Comparison of ENCODE assay signal across 10 mouse cellular contexts in genomic region chr15:100091818-100092217, GRCm38 (mm10). TPM values are rescaled to one million over a fixed set of nuclear protein-coding genes. Genes with fewer than 3 reads are reported as not detected.
DNase-seq lines count a peak whose midpoint lies in the region; ATAC-seq lines count a peak whose summit lies in the region.
"Had no signal": no experiment of that assay in that cellular context is flagged by ENCODE, and none has a peak within 500 bp of the region (broad histone marks: within the 10 kb centered on the region; RNA-seq: fewer than 3 reads in every experiment).

No protein-coding gene starts in this region.

- no peaks in the 10 kb centered on the region for H3K9me3 ChIP-seq in liver, embryonic 12.5 days (replicated peaks)
- no peaks in the 10 kb centered on the region for H3K9me3 ChIP-seq in liver, embryonic 11.5 days (ENCODE audit: control insufficient read depth, low read length)
- H3K9me3 ChIP-seq in limb, embryonic 10.5 days (replicated peaks) = no peaks in the 10 kb centered on the region
- no peaks in the 10 kb centered on the region for H3K9me3 ChIP-seq in neural tube, embryonic 15.5 days (replicated peaks)

- 61% methylated on average over 8 of the region's 8 CpGs for WGBS in liver, embryonic 12.5 days (ENCODE audit: insufficient replicate concordance)
- WGBS in liver, embryonic 11.5 days = 57% methylated on average over 8 of the region's 8 CpGs
- 73% methylated on average over 8 of the region's 8 CpGs for WGBS in limb, embryonic 10.5 days
- 56% methylated on average over 8 of the region's 8 CpGs for WGBS in neural tube, embryonic 15.5 days

- ATAC-seq in liver, embryonic 12.5 days = no peak
- no peak for ATAC-seq in liver, embryonic 11.5 days (replicated peaks; ENCODE audit: low FRiP score)
- no peak; the same call in 1 of the 2 replicates for ATAC-seq in neural tube, embryonic 15.5 days (ENCODE audit: low FRiP score)
- ATAC-seq: activated CD4-positive, CD25-positive, alpha-beta regulatory T cell, adult 4 months had no signal

- H3K9ac ChIP-seq in liver, embryonic 12.5 days = no peak overlapping the region
- H3K9ac ChIP-seq in liver, embryonic 11.5 days (ENCODE audit: low read depth, low read length) = no peak overlapping the region
- H3K9ac ChIP-seq in neural tube, embryonic 15.5 days (replicated peaks) = no peak overlapping the region

- no peaks in the 10 kb centered on the region for H3K36me3 ChIP-seq in liver, embryonic 12.5 days
- H3K36me3 ChIP-seq in liver, embryonic 11.5 days (ENCODE audit: control insufficient read depth, insufficient read depth, low read length) = no peaks in the 10 kb centered on the region
- no peaks in the 10 kb centered on the region for H3K36me3 ChIP-seq in limb, embryonic 10.5 days
- H3K36me3 ChIP-seq in neural tube, embryonic 15.5 days = no peaks in the 10 kb centered on the region

- no peak overlapping the region for H3K4me3 ChIP-seq in liver, embryonic 12.5 days
- H3K4me3 ChIP-seq in liver, embryonic 11.5 days (ENCODE audit: low read depth, low read length) = no peak overlapping the region
- H3K4me3 ChIP-seq in limb, embryonic 10.5 days = no peak overlapping the region
- no peak overlapping the region for H3K4me3 ChIP-seq in neural tube, embryonic 15.5 days (replicated peaks)

- no peak overlapping the region for H3K27ac ChIP-seq in liver, embryonic 12.5 days
- no peak overlapping the region for H3K27ac ChIP-seq in liver, embryonic 11.5 days (ENCODE audit: low read depth, low read length)
- H3K27ac ChIP-seq in limb, embryonic 10.5 days = peak overlapping the region; percentile 56
- peak overlapping the region; percentile 3 for H3K27ac ChIP-seq in neural tube, embryonic 15.5 days (replicated peaks)

- peak; percentile 48 to 51 for DNase-seq in cerebellum, postnatal 25 days
- no peak for DNase-seq in cerebellum, adult 9-10 months
- no peak for DNase-seq in liver, embryonic 11.5 days (ENCODE audit: low spot score)
- DNase-seq in limb, embryonic 10.5 days (ENCODE audit: low spot score) = peak; percentile 30
- DNase-seq in cerebellum, postnatal 14 days = no peak
- DNase-seq in retina, embryonic 14.5 days (ENCODE audit: low spot score) = no peak
- DNase-seq: heart, adult 11 months had no signal

- H3K4me1 ChIP-seq in liver, embryonic 12.5 days = peaks cover 29% of the 10 kb centered on the region
- peaks cover 10% of the 10 kb centered on the region for H3K4me1 ChIP-seq in liver, embryonic 11.5 days (replicated peaks; ENCODE audit: control insufficient read depth, insufficient read depth, low read length)
- peaks cover 34% of the 10 kb centered on the region for H3K4me1 ChIP-seq in limb, embryonic 10.5 days
- H3K4me1 ChIP-seq in neural tube, embryonic 15.5 days = peaks cover 36% of the 10 kb centered on the region

- peak overlapping the region; percentile 36 for H3K4me2 ChIP-seq in liver, embryonic 12.5 days
- H3K4me2 ChIP-seq in liver, embryonic 11.5 days = no peak overlapping the region
- peak overlapping the region; percentile 11; the same call in 1 of the 2 replicates for H3K4me2 ChIP-seq in neural tube, embryonic 15.5 days

- no peaks in the 10 kb centered on the region for H3K27me3 ChIP-seq in liver, embryonic 12.5 days (replicated peaks)
- no peaks in the 10 kb centered on the region for H3K27me3 ChIP-seq in liver, embryonic 11.5 days (replicated peaks; ENCODE audit: control insufficient read depth, insufficient read depth, low read length)
- no peaks in the 10 kb centered on the region for H3K27me3 ChIP-seq in limb, embryonic 10.5 days (ENCODE audit: low read depth, poor library complexity, severe bottlenecking)
- H3K27me3 ChIP-seq in neural tube, embryonic 15.5 days (replicated peaks) = no peaks in the 10 kb centered on the region

RNA-seq across cellular contexts. Expression of gene Dip2b, which starts 53.4 kb away (rescaled TPM):
- 4.9 and 5.1 TPM in 2 replicates for polyA plus RNA-seq in liver, embryonic 12.5 days (2016; fragmentation: Nextera tagmentation; extraction: Ambion mirVana)
- polyA plus RNA-seq in liver, embryonic 11.5 days (2014; fragmentation: Nextera tagmentation; extraction: Ambion mirVana) = 10.0 and 10.4 TPM in 2 replicates
- polyA plus RNA-seq in limb, embryonic 10.5 days (2016; fragmentation: Nextera tagmentation; extraction: Ambion mirVana) = 13.6 and 16.4 TPM in 2 replicates
- polyA plus RNA-seq in neural tube, embryonic 15.5 days (2015; fragmentation: Nextera tagmentation; extraction: Ambion mirVana) = 13.8 and 14.0 TPM in 2 replicates

Comparison
In these comparisons a context has a peak if more than half of its experiments do, and no peak if none do; other contexts are left out.
1. DNase-seq: peak in cerebellum, postnatal 25 days (2 of 2) and limb, embryonic 10.5 days (single experiment); none in cerebellum, adult 9-10 months (single experiment), liver, embryonic 11.5 days (single experiment), cerebellum, postnatal 14 days (0 of 2) and retina, embryonic 14.5 days (single experiment).
2. H3K27ac ChIP-seq: peak in limb, embryonic 10.5 days (single experiment) and neural tube, embryonic 15.5 days (single experiment); none in liver, embryonic 12.5 days (single experiment) and liver, embryonic 11.5 days (single experiment).